Comparison of ENCODE assay signal across 31 mouse cellular contexts in genomic region chr11:21690730-21691129, GRCm38 (mm10).
DNase-seq lines count a peak whose midpoint lies in the region; ATAC-seq lines count a peak whose summit lies in the region.
"Had no signal": no experiment of that assay in that cellular context is flagged by ENCODE, and none has a peak within 500 bp of the region (broad histone marks: within the 10 kb centered on the region; RNA-seq: fewer than 3 reads in every experiment).

No protein-coding gene starts in this region.

- peak; percentile 7 for DNase-seq in adrenal gland, postnatal 10 days
- DNase-seq in adrenal gland, adult 8-10 months: no peak
- DNase-seq in forebrain, embryonic 11.5 days (ENCODE audit: low spot score): no peak
- DNase-seq in retina, postnatal 1 day: peak; percentile 7
- no peak for DNase-seq in retina, embryonic 14.5 days (ENCODE audit: low spot score)
- no peak for DNase-seq in kidney, postnatal 36 days
- DNase-seq: adrenal gland, adult 2 months; cerebellum, adult 11 months; cerebellum, adult 9-10 months; gastrocnemius, postnatal 14 days; heart, adult 11 months; heart, postnatal 36 days; kidney, adult 18-20 months; kidney, postnatal 25 days; lung, postnatal 36 days; spleen, adult 18-20 months; thymus, postnatal 14 days had no signal

- no peaks in the 10 kb centered on the region for H3K27me3 ChIP-seq in forebrain, embryonic 15.5 days
- H3K27me3 ChIP-seq in forebrain, embryonic 11.5 days (ENCODE audit: control insufficient read depth, insufficient read depth, low read length): no peaks in the 10 kb centered on the region
- H3K27me3 ChIP-seq: embryonic facial prominence, embryonic 15.5 days; kidney, embryonic 15.5 days; limb, embryonic 12.5 days; liver, embryonic 15.5 days; lung, embryonic 15.5 days; midbrain, embryonic 12.5 days had no signal

- H3K4me3 ChIP-seq in forebrain, embryonic 15.5 days: no peak overlapping the region
- H3K4me3 ChIP-seq in forebrain, embryonic 11.5 days (ENCODE audit: low read depth, low read length): no peak overlapping the region
- H3K4me3 ChIP-seq: embryonic facial prominence, embryonic 15.5 days; kidney, embryonic 15.5 days; layer of hippocampus, adult 2 months; left cerebral cortex, adult 2 months; limb, embryonic 12.5 days; liver, embryonic 15.5 days; lung, embryonic 15.5 days; midbrain, embryonic 12.5 days had no signal

- no peak overlapping the region for H3K4me2 ChIP-seq in forebrain, embryonic 15.5 days (replicated peaks)
- H3K4me2 ChIP-seq in forebrain, embryonic 11.5 days (ENCODE audit: low read depth, low read length, severe bottlenecking): no peak overlapping the region
- H3K4me2 ChIP-seq: embryonic facial prominence, embryonic 15.5 days; heart, embryonic 11.5 days; hindbrain, embryonic 14.5 days; kidney, embryonic 15.5 days; limb, embryonic 12.5 days; liver, embryonic 15.5 days; lung, embryonic 15.5 days; midbrain, embryonic 12.5 days had no signal

- 0 out of 2 replicates have a peak, but pooled peaks have one; percentile 29 for ATAC-seq in forebrain, embryonic 15.5 days (replicated peaks)
- ATAC-seq in forebrain, embryonic 11.5 days (replicated peaks; ENCODE audit: low FRiP score): no peak
- ATAC-seq: activated CD4-positive, CD25-positive, alpha-beta regulatory T cell, adult 4 months; inflammation-experienced regulatory T-cells, adult 6 months had no signal

- H3K9me3 ChIP-seq in forebrain, embryonic 15.5 days: no peaks in the 10 kb centered on the region
- H3K9me3 ChIP-seq in forebrain, embryonic 11.5 days (ENCODE audit: control insufficient read depth, low read length): no peaks in the 10 kb centered on the region
- H3K9me3 ChIP-seq: embryonic facial prominence, embryonic 15.5 days; G1E; kidney, embryonic 15.5 days; limb, embryonic 12.5 days; liver, embryonic 15.5 days; lung, embryonic 15.5 days; midbrain, embryonic 12.5 days had no signal

- 48% methylated on average over 2 of the region's 2 CpGs for WGBS in forebrain, embryonic 15.5 days
- WGBS in forebrain, embryonic 11.5 days: 91% methylated on average over 2 of the region's 2 CpGs

- H3K9ac ChIP-seq in forebrain, embryonic 15.5 days (replicated peaks): no peak overlapping the region
- no peak overlapping the region for H3K9ac ChIP-seq in forebrain, embryonic 11.5 days (ENCODE audit: low read length)
- H3K9ac ChIP-seq: embryonic facial prominence, embryonic 15.5 days; hindbrain, embryonic 14.5 days; kidney, embryonic 15.5 days; limb, embryonic 12.5 days; liver, embryonic 15.5 days; lung, embryonic 15.5 days; midbrain, embryonic 12.5 days had no signal

- H3K27ac ChIP-seq in forebrain, embryonic 15.5 days (replicated peaks): no peak overlapping the region
- no peak overlapping the region for H3K27ac ChIP-seq in forebrain, embryonic 11.5 days (ENCODE audit: low read depth, low read length)
- H3K27ac ChIP-seq: embryonic facial prominence, embryonic 15.5 days; hindbrain, embryonic 14.5 days; kidney, embryonic 15.5 days; layer of hippocampus, adult 2 months; left cerebral cortex, adult 2 months; limb, embryonic 12.5 days; liver, embryonic 15.5 days; lung, embryonic 15.5 days; midbrain, embryonic 12.5 days had no signal

- no peaks in the 10 kb centered on the region for H3K4me1 ChIP-seq in forebrain, embryonic 15.5 days
- H3K4me1 ChIP-seq in forebrain, embryonic 11.5 days (replicated peaks; ENCODE audit: control insufficient read depth, insufficient read depth, low read length): no peaks in the 10 kb centered on the region
- H3K4me1 ChIP-seq: embryonic facial prominence, embryonic 15.5 days; kidney, embryonic 15.5 days; limb, embryonic 12.5 days; liver, embryonic 15.5 days; lung, embryonic 15.5 days had no signal

- H3K36me3 ChIP-seq in forebrain, embryonic 15.5 days: no peaks in the 10 kb centered on the region
- H3K36me3 ChIP-seq in forebrain, embryonic 11.5 days (ENCODE audit: control insufficient read depth, insufficient read depth, low read length): no peaks in the 10 kb centered on the region
- H3K36me3 ChIP-seq: embryonic facial prominence, embryonic 15.5 days; G1E; kidney, embryonic 15.5 days; limb, embryonic 12.5 days; liver, embryonic 15.5 days; lung, embryonic 15.5 days; midbrain, embryonic 12.5 days had no signal

Comparison
In these comparisons a context has a peak if more than half of its experiments do, and no peak if none do; other contexts are left out.
1. DNase-seq: peak in adrenal gland, postnatal 10 days (single experiment) and retina, postnatal 1 day (single experiment); none in adrenal gland, adult 8-10 months (single experiment), forebrain, embryonic 11.5 days (single experiment), retina, embryonic 14.5 days (single experiment) and kidney, postnatal 36 days (0 of 2).